Mouse (Mus musculus): ENCODE measurements around the gene BC025920.
A peak's percentile ranks its signal among the peaks of the same experiment; 100 is the strongest.

The BC025920 gene

DNA sequence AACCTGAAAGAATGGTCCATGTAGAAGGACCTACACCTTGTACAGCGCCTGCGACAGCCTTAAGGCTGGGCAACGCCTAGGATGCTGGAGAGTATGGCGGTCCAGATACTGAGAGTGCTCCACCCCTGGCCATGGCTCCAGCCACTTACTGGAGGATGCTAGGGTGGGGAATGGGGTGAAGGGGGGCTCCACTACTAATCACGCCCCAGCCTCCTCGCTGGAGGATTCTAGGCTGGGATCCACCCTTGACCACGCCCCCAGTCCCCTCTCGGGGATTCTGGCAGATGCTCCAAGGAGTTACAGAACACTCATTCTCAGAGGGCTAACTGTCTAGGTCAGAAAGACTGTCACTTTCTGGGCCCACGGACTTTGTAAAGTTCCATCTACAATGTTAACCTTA is 33.1 kb upstream of the BC025920 start:
- no peak for ATAC-seq (ENCODE audit: insufficient number of reproducible peaks, low FRiP score, low TSS enrichment)

- no peak for ATAC-seq (ENCODE audit: insufficient number of reproducible peaks, low FRiP score, low TSS enrichment)
These were observed 31.7 kb upstream of the BC025920 start, which contains the start of gene Tle2 for GRCm38 (mm10) chr10:81574081-81575056. Gene Tle2, plus strand, starts transcription at chr10:81574561.

DNA sequence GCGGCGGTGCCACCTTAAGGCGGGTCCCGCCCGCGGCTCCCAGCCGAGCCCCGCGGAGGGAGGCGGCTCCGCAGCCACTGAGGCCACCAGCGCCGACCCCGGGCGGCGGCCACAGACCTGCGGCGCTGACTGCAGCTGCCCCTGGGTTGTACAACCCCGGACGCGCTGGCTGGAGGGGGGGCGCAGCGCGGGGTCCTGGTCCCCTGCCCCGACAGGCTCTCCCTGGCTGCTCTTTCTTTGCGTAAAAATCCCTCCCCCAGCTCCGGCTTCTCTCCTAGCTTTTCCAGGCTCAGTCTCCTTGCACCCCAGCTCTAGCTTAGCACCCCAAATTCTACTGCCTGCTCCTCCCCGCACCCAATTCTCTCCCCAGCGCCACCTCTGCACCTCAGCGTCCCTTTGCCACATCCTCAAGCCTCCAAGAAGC is 30.9 kb upstream of the BC025920 start:
- 0 out of 2 replicates have a peak, but pooled peaks have one; percentile 5 for ATAC-seq (ENCODE audit: insufficient number of reproducible peaks, low FRiP score, low TSS enrichment)

- no peak for ATAC-seq (ENCODE audit: insufficient number of reproducible peaks, low FRiP score, low TSS enrichment)
These were observed 30.4 kb upstream of the BC025920 start for GRCm38 (mm10) chr10:81575695-81576094.

DNA sequence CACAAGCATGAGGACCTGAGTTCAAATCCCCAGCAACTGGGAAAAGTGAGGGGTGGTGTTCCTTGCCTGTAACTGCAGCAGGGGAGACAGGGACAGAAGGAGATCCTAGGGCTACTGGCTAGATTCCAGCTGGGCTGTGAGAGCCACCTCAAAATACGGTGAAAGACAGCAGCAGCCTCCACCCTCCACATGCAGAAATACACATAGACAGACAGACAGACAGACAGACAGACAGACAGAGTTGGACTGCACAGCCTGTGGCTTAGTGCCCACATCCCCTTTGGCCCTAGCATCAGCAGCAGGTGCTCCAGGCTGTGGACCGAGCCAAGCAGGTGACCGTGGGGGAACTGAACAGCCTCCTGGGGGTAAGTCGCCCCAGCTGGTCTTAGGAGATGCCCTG is 26.1 kb upstream of the BC025920 start:
- no peak for ATAC-seq (ENCODE audit: insufficient number of reproducible peaks, low FRiP score, low TSS enrichment)

GRCm38 (mm10) chr10:81580441-81581070 is 25.5 kb upstream of the BC025920 start:
- no peak for ATAC-seq (ENCODE audit: insufficient number of reproducible peaks, low FRiP score, low TSS enrichment)

DNA sequence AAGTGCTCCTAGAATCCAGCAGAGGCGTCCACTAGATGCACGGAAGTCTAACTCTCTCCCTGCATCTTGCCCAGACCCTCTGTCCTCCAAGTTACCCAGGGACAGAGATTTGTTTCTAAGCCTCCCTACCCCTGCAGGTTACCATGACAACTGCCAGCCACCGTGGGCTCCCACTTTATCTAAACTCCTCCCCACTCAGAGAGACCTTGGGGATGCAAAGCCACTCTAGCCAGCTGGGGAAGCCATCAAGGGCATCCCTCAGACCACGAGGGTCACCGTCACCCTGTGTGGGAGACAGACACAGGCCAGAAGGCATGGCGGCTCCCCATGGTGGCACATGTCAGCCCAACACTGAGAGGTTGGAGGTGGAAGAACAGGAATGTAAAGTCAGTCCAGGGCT is 22.7 kb upstream of the BC025920 start:
- no peak for ATAC-seq (ENCODE audit: insufficient number of reproducible peaks, low FRiP score, low TSS enrichment)

DNA sequence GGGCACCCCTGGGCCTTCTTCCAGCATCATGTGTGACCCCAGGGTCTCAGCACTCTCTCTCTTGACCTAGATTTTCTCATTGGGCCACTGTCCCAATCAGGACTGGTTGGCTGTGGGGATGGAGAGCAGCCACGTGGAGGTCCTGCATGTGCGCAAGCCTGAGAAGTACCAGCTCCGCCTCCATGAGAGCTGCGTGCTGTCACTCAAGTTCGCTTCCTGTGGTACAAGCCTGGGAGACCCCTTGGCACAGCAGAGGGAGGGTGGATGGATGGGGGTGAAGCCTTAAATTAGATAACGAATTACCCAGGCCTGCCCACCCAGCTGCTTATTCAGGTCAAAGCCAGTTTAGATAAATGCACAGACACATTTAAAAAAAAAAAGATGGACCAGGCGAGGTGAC is 17.3 kb upstream of the BC025920 start:
- no peak for ATAC-seq (ENCODE audit: insufficient number of reproducible peaks, low FRiP score, low TSS enrichment)

- no peak for ATAC-seq (ENCODE audit: insufficient number of reproducible peaks, low FRiP score, low TSS enrichment)
These were observed 14.2 kb upstream of the BC025920 start for GRCm38 (mm10) chr10:81591846-81592245.

DNA sequence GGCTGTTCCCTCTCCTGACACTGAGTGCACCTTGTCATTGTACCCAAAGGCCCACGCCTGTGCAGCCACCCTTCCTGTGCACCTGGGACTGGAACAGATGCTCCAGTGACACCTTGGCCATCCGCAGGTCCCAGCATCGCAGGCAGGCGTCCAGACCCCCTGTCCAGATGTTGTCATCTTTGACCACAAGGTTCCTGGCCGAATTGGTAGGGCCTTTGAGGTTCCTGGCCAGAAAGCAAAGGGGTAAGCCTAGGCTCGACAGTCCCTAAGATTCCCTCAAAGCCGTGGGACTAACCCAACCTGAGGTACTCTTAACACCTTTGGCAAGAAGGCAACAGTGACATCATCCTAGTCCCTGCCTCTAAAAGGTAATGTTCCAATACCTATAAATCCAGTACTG is 13.4 kb upstream of the BC025920 start:
- no peak for ATAC-seq (ENCODE audit: insufficient number of reproducible peaks, low FRiP score, low TSS enrichment)

- ATAC-seq (ENCODE audit: insufficient number of reproducible peaks, low FRiP score, low TSS enrichment): no peak
These were observed 12.8 kb upstream of the BC025920 start for GRCm38 (mm10) chr10:81593223-81593622.

DNA sequence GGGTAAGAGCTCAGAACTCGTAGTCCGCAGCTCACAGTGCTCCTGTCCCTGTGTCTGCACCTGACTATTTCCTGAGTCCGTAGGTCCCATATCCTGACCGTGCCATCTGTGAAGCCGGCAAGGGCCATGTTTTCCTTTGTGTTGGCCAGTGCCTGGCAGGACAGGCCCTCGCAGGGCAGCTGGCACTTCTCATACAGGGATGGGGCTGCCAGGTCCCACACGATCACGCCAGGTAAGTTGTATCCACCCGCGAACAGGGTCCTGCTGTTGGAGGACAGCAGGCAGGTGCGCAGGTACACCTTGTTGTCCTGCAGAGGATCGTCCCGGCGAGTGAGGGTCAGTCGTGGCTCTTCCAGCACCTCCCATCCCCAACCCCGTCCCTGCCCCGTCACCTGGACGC is 12.1 kb upstream of the BC025920 start:
- ATAC-seq (ENCODE audit: insufficient number of reproducible peaks, low FRiP score, low TSS enrichment): peak; percentile 59; the same call in 1 of the 2 replicates

- ATAC-seq (ENCODE audit: insufficient number of reproducible peaks, low FRiP score, low TSS enrichment): no peak
These were observed 10.5 kb upstream of the BC025920 start for GRCm38 (mm10) chr10:81595599-81595998.

- no peak for ATAC-seq (ENCODE audit: insufficient number of reproducible peaks, low FRiP score, low TSS enrichment)
These were observed 9.5 kb upstream of the BC025920 start for GRCm38 (mm10) chr10:81596611-81597010.

DNA sequence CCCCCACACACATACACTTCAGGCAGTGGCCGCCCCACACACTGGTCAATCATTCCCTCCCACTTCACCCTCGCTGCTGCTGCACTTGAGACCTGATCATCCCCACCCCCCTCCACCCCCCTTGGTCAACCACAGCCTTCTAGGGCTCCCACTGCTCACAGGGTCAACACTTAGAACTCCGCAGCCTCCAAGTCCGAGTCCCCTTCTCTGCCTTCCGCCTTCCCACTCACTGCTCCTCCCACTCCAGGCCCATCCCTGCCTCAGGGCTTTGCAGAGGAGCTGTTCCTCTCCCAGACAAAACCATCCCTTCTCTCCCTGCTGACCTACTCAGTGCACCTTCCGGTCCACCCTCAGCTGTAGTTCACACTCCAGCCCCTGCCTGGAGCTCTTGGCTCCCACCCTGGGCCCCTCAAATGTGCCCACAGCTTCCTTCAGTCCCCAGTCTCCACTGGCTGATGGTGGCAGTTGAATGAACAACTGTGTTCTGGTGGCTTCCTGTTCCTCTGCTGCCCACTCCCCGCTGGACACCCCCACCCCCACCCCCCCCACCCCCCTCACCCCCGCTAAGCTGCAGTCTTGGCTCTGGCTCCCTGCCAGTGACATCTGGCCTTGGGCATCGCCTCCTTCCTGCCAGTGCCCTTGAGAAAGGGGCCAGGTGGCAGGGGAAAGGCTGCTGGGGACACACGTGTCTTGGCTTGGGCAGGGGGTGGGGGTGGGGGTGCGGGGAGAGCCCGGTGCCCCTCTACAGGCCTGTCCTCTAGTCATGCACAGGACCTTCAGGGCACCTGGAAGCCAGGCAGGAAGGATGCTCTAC is 8.7 kb upstream of the BC025920 start:
- ATAC-seq (ENCODE audit: insufficient number of reproducible peaks, low FRiP score, low TSS enrichment): no peak

DNA sequence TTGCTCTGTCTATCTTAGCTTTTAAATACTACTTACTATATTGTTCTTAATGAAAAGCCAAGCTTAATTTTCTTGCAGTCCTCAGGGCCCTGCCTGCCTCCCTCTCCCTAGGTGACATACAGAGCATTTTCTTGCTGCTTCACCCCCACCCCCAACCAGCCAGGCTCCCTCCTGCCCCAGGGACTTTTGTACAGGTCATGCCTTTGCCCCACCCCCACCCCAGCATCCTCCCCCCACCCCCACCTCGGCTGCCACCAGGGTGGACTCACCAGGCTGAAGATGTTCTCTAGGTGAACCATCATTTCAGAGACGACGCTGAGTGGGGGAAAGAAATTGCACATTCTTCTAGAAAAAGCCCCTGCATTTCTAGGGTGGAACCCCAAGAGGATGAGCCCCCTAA is 7.7 kb upstream of the BC025920 start:
- no peak for ATAC-seq (ENCODE audit: insufficient number of reproducible peaks, low FRiP score, low TSS enrichment)

GRCm38 (mm10) chr10:81598871-81599270 is 7.2 kb upstream of the BC025920 start:
- no peak for ATAC-seq (ENCODE audit: insufficient number of reproducible peaks, low FRiP score, low TSS enrichment)

- ATAC-seq (ENCODE audit: insufficient number of reproducible peaks, low FRiP score, low TSS enrichment): no peak
These were observed 6.4 kb upstream of the BC025920 start for GRCm38 (mm10) chr10:81599630-81600029.

GRCm38 (mm10) chr10:81600096-81600495 is 6.0 kb upstream of the BC025920 start:
- no peak for ATAC-seq (ENCODE audit: insufficient number of reproducible peaks, low FRiP score, low TSS enrichment)

DNA sequence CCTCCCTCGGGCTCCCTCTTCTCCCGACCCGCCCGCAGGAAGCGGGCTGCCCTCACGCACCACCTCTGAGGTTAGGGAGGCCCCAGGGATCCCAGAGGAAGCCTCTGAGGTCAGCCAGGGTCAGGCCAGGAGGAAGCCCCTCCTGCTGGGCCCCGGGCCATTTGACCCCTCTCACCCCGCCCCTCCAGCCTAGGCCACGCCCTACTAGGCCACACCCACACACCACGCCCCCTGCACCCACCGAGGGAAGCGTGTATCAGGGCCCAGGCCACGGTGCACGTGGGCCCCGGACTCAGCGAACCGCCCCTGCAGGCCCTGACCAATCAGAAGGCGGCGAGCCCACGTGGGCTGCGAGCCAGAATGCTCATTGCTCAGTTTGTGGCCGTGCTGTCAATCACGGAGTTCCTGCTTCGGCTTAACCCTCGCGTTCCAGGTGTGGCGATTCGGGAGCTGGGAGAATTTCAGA is 5.3 kb upstream of the BC025920 start, which contains the start of gene Tle6:
Gene Tle6, minus strand, starts transcription at position 336 of the 466 bp plus-strand sequence.
- peak; percentile 57; the same call in 1 of the 2 replicates for ATAC-seq (ENCODE audit: insufficient number of reproducible peaks, low FRiP score, low TSS enrichment)
